Mouse (Mus musculus) spleen, adult 2 months (tissue): Measurements from ENCODE around the gene Socs5. TPM values are rescaled to one million over a fixed set of nuclear protein-coding genes. Genes with fewer than 3 reads are reported as not detected.
"Not testable (repeated sequence)": the region's sequence is repeated elsewhere in the genome, so short reads cannot be mapped to it uniquely, and the experiment has no call there.

Experiments used
- DNase-seq, 2 experiments: peaks; one replicate each; pipeline versions ENCODE4 v3.0.0 to v3.0.0-alpha.2; 2012 to 2021; ENCODE audit warnings: low spot score in 2 of 2, low read depth in 1 of 2
- H3K27ac ChIP-seq: fragments of 200-500 bp; 2 replicates; pipeline ENCODE4 v1.5.1; 2012; ENCODE audit warnings: low read length, inconsistent platforms; ENCODE audit not compliant: insufficient read depth
- H3K27me3 ChIP-seq: fragments of 200-500 bp; 2 replicates; pipeline ENCODE4 v1.6.1; 2012; ENCODE audit warnings: mild to moderate bottlenecking, moderate library complexity, low read length, inconsistent platforms; ENCODE audit not compliant: control insufficient read depth, insufficient read depth
- H3K36me3 ChIP-seq: fragments of 200-500 bp; 2 replicates; pipeline ENCODE4 v1.6.1; 2012; ENCODE audit warnings: mild to moderate bottlenecking, low read length, inconsistent platforms; ENCODE audit not compliant: control insufficient read depth, insufficient read depth
- H3K4me1 ChIP-seq: fragments of 200-500 bp; 2 replicates; pipeline ENCODE4 v1.6.1; 2011; ENCODE audit warnings: inconsistent platforms; ENCODE audit not compliant: control insufficient read depth, insufficient read depth, insufficient read length
- H3K4me3 ChIP-seq: fragments of 200-500 bp; 2 replicates; pipeline ENCODE4 v1.5.1; 2011; ENCODE audit warnings: mild to moderate bottlenecking, inconsistent platforms; ENCODE audit not compliant: insufficient read depth, insufficient read length; ENCODE audit errors: extremely low read depth
- CTCF ChIP-seq: fragments of 200-500 bp; IDR thresholded peaks from 2 replicates; pipeline ENCODE4 v1.5.1; 2011; ENCODE audit warnings: mild to moderate bottlenecking, inconsistent platforms; ENCODE audit not compliant: insufficient read depth, insufficient read length, insufficient replicate concordance; ENCODE audit errors: extremely low read depth
- POLR2A ChIP-seq: fragments of 200-500 bp; IDR thresholded peaks from 2 replicates; pipeline ENCODE4 v1.6.1; 2011; ENCODE audit warnings: low read depth, low read length, inconsistent platforms
- WGBS: fragments of 180-500 bp; shearing (Covaris S2); methylation state at CpG from one replicate; pipeline ENCODE4 v1.1.7; 2018; 5-methylcytosine and 5-hydroxymethylcytosine counted together
- polyA plus RNA-seq: library from polyadenylated mRNA; depleted of rRNA; stranded (reverse); fragments of >200 nt; gene quantifications from 2 replicates; pipeline ENCODE4 v1.2.3, GENCODE M21; 2012

The Socs5 gene
- polyA plus RNA-seq, 1 experiment = 6.9 TPM

DNA sequence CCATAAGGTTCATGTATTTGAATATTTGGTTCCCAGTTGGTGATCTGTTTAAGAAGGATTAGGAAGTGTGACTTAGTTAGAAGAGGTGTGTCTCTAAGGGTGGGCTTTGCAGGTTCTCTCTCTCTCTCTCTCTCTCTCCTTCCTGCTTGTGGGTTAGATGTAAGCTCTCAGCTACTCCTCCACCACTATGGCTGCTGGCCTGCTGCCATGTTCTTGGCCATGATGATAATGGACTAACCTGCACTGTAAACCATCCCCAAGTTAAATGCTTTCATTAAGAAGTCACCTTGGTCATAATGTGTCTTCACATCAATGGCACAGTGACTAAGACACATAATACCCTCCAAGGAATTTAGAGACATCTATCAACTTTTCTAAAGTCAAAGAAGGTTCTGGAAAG, 34.0 kb upstream of the Socs5 start:
- no peak overlapping the region for H3K27ac ChIP-seq
- H3K27me3 ChIP-seq = no peaks in the 10 kb centered on the region
- no peak for TF ChIP-seq POLR2A
- no peak for TF ChIP-seq CTCF
- no peaks in the 10 kb centered on the region for H3K36me3 ChIP-seq
- H3K4me1 ChIP-seq = no peaks in the 10 kb centered on the region
- DNase-seq = no peak
- no peak overlapping the region for H3K4me3 ChIP-seq

DNA sequence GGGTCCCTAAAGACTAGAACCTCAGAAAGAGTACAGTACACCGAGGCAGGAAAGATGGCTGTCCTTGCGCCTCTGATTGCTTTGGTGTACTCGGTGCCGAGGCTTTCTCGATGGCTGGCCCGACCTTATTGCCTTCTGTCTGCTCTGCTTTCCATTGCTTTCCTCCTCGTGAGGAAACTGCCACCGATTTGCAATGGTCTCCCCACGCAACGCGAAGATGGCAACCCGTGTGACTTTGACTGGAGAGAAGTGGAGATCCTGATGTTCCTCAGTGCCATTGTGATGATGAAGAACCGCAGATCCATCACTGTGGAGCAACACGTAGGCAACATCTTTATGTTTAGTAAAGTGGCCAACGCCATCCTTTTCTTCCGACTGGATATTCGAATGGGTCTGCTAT, 29.3 kb upstream of the Socs5 start:
- not testable (repeated sequence) for H3K4me1 ChIP-seq, H3K4me3 ChIP-seq, DNase-seq, H3K27me3 ChIP-seq, H3K36me3 ChIP-seq, H3K27ac ChIP-seq
- 96% methylated on average over 17 of the region's 17 CpGs for WGBS

- no peak for DNase-seq
- H3K4me3 ChIP-seq = no peak overlapping the region
- TF ChIP-seq POLR2A (no peak), CTCF (no peak)
- WGBS = 91% methylated on average over 7 of the region's 7 CpGs
- H3K36me3 ChIP-seq = no peaks in the 10 kb centered on the region
- H3K27ac ChIP-seq = no peak overlapping the region
- H3K27me3 ChIP-seq = no peaks in the 10 kb centered on the region
- H3K4me1 ChIP-seq = no peaks in the 10 kb centered on the region
Observed at GRCm38 (mm10) chr17:87080724-87081123, 26.8 kb upstream of the Socs5 start.

DNA sequence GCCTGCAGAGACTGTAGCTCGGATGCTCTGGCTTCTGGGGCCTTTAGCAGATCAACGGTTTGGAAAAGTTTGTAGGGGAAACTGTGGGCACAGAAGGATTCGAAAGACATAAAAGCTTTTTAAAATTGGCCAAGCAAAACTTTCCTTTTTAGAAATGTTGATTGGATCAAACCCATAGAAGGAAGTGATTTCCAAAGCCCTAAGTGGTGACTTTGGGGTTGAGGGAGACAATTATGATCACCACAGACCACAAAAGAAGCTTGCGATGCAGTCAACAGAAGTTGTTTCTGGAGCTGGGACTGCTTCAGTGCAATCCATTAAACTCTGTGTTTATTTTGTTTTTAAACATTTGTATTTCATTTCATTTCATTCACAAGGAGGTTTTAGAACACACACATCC, 24.9 kb upstream of the Socs5 start:
- WGBS = 65% methylated on average over 4 of the region's 4 CpGs
- TF ChIP-seq POLR2A (no peak), CTCF (no peak)

DNA sequence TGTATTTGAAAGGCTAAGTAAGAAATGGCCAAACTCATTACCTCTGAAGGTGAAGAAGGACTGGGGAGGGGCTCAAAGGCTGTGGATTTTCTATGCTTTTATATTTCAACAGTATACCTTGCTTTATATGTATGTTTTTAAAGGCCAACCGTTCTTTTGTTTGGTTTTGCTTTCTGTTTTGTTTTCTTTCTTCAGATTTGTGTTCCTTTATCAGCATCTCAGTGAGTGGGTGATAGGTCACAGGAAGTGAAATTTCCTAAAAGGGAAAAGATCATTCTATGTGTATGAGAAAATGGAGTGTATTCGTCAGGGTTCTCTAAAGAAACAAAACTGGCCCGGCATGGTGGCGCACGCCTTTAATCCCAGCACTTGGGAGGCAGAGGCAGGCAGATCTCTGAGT, 23.8 kb upstream of the Socs5 start:
- H3K4me1 ChIP-seq = no peaks in the 10 kb centered on the region
- DNase-seq = no peak
- 67% methylated on average over 5 of the region's 5 CpGs for WGBS
- H3K36me3 ChIP-seq = no peaks in the 10 kb centered on the region
- H3K4me3 ChIP-seq = no peak overlapping the region
- no peaks in the 10 kb centered on the region for H3K27me3 ChIP-seq
- H3K27ac ChIP-seq = no peak overlapping the region
- TF ChIP-seq POLR2A (no peak), CTCF (no peak)

More for the DNA sequence above, 24.9 kb upstream of the Socs5 start:
- H3K36me3 ChIP-seq = no peaks in the 10 kb centered on the region
- no peak overlapping the region for H3K27ac ChIP-seq
- H3K27me3 ChIP-seq = no peaks in the 10 kb centered on the region
- no peak for DNase-seq
- H3K4me3 ChIP-seq = no peak overlapping the region
- no peaks in the 10 kb centered on the region for H3K4me1 ChIP-seq

DNA sequence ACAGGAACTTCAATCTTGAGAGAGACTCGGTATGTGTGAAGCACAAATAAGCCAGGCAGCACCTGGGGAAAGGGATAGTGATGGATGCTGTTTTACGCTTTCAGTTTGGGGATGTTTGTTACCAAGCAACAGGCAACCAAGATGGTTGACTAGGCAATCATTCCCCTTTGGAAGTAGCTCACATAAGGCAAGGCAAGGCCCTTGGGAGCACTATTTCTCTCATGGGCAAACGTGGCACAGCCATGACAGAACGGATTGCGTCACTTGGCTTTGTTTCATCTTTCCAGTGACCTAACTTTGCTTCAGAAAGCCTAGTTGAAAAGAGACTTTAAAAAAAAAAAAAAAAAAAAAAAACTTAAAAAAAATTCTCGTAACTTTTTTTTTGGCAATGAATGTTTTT, 21.8 kb upstream of the Socs5 start:
- TF ChIP-seq POLR2A (no peak), CTCF (no peak)
- Histone ChIP-seq H3K27me3 (no peaks in the 10 kb centered on the region), H3K36me3 (no peaks in the 10 kb centered on the region), H3K4me1 (no peaks in the 10 kb centered on the region), H3K27ac (no peak overlapping the region), H3K4me3 (no peak overlapping the region)
- WGBS = 90% methylated on average over 6 of the region's 6 CpGs
- no peak for DNase-seq

- TF ChIP-seq CTCF = no peak
- no peak for TF ChIP-seq POLR2A
- DNase-seq = no peak
- 89% methylated on average over 7 of the region's 7 CpGs for WGBS
- H3K27me3 ChIP-seq = no peaks in the 10 kb centered on the region
- H3K4me1 ChIP-seq = no peaks in the 10 kb centered on the region
- H3K4me3 ChIP-seq = no peak overlapping the region
- no peak overlapping the region for H3K27ac ChIP-seq
- H3K36me3 ChIP-seq = no peaks in the 10 kb centered on the region
Observed at GRCm38 (mm10) chr17:87089296-87089695, 18.2 kb upstream of the Socs5 start.
